Mouse (Mus musculus): ENCODE results near the gene Casq1. TPM values are rescaled to one million over a fixed set of nuclear protein-coding genes. Genes with fewer than 3 reads are reported as not detected.

The Casq1 gene
- polyA plus RNA-seq, 1 experiment from 2014 or later: 1.6 TPM

- H3K27ac ChIP-seq: no peak overlapping the region
- no peak for DNase-seq (ENCODE audit: low spot score)
- no peaks in the 10 kb centered on the region for H3K4me1 ChIP-seq
- peaks cover 96% of the 10 kb centered on the region for H3K36me3 ChIP-seq
- H3K9me3 ChIP-seq (replicated peaks): no peaks in the 10 kb centered on the region
- whole genome bisulfite sequencing: 91% methylated on average over 2 of the region's 2 CpGs
- no peaks in the 10 kb centered on the region for H3K27me3 ChIP-seq (ENCODE audit: low read depth, poor library complexity, severe bottlenecking)
- no peak overlapping the region for H3K4me3 ChIP-seq
These were observed 28.1 kb downstream of the Casq1 start for GRCm38 (mm10) chr1:172191578-172191977.

- Histone ChIP-seq H3K27ac (no peak overlapping the region), H3K9me3 (replicated peaks) (no peaks in the 10 kb centered on the region), H3K36me3 (peaks cover 93% of the 10 kb centered on the region), H3K4me1 (no peaks in the 10 kb centered on the region), H3K4me3 (no peak overlapping the region), H3K27me3 (ENCODE audit: low read depth, poor library complexity, severe bottlenecking) (no peaks in the 10 kb centered on the region)
- WGBS: 81% methylated on average over 4 of the region's 4 CpGs
- DNase-seq (ENCODE audit: low spot score): no peak
These were observed 30.8 kb downstream of the Casq1 start for GRCm38 (mm10) chr1:172188891-172189290.

DNA sequence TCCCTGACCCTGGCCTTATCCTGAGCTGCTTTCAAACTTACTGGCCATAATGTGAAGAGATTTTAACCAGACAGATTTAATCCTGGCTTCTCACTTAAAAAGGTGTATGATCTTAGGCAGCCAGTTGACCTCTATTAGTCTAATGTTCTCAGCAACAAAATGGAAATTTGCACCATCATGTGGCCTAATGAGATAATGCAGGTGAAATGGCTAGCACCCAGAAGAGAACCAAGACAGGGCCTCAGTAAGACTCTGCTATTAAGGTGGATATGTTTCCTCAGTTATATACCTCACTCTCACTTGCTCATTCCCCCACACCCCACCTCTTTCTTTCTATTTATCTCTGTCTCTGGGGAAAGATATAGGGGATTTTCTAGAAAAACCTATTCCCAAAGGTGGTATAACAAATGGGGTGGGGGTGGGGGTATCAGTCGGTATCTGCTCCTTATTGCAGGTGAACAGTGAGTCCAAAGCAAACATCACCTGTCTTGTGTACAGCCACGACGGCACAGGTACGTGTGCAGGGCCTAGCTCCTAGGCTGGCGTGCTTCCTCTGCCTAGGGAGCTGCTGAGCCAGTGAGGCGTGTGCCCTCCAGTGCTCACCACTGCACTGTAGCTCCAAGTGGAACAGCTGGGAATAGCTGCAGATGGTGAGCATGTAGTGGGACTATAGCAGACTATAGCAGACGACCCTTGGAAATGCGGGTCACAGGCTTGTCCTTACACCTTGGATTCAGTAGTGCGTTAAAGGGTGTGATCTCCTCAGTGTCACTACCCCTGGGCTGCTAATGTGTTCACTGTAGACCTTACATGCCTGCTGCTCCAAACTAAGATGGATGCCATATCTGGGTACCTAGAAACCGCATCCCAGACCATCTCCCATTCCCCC lies 33.0 kb downstream of the Casq1 start:
- Histone ChIP-seq H3K27ac (no peak overlapping the region), H3K36me3 (peaks cover 97% of the 10 kb centered on the region), H3K4me1 (no peaks in the 10 kb centered on the region), H3K9me3 (replicated peaks) (no peaks in the 10 kb centered on the region), H3K4me3 (no peak overlapping the region), H3K27me3 (ENCODE audit: low read depth, poor library complexity, severe bottlenecking) (no peaks in the 10 kb centered on the region)
- 95% methylated on average over 10 of the region's 10 CpGs for WGBS
- DNase-seq (ENCODE audit: low spot score): no peak

- Histone ChIP-seq H3K9me3 (replicated peaks) (no peaks in the 10 kb centered on the region), H3K36me3 (peaks cover 97% of the 10 kb centered on the region), H3K4me3 (no peak overlapping the region), H3K4me1 (no peaks in the 10 kb centered on the region), H3K27me3 (ENCODE audit: low read depth, poor library complexity, severe bottlenecking) (no peaks in the 10 kb centered on the region), H3K27ac (no peak overlapping the region)
- DNase-seq (ENCODE audit: low spot score): no peak
These were observed 35.8 kb downstream of the Casq1 start for GRCm38 (mm10) chr1:172183915-172184314.

GRCm38 (mm10) chr1:172183056-172183455 lies 36.6 kb downstream of the Casq1 start:
- Histone ChIP-seq H3K27ac (no peak overlapping the region), H3K27me3 (ENCODE audit: low read depth, poor library complexity, severe bottlenecking) (no peaks in the 10 kb centered on the region), H3K4me1 (no peaks in the 10 kb centered on the region), H3K9me3 (replicated peaks) (no peaks in the 10 kb centered on the region), H3K4me3 (no peak overlapping the region), H3K36me3 (peaks cover 97% of the 10 kb centered on the region)
- no peak for DNase-seq (ENCODE audit: low spot score)
- WGBS: 95% methylated on average over 6 of the region's 6 CpGs

- Histone ChIP-seq H3K9me3 (replicated peaks) (no peaks in the 10 kb centered on the region), H3K4me3 (no peak overlapping the region), H3K4me1 (no peaks in the 10 kb centered on the region), H3K27me3 (ENCODE audit: low read depth, poor library complexity, severe bottlenecking) (no peaks in the 10 kb centered on the region), H3K36me3 (peaks cover 94% of the 10 kb centered on the region), H3K27ac (no peak overlapping the region)
- 93% methylated on average over 3 of the region's 3 CpGs for WGBS
- no peak for DNase-seq (ENCODE audit: low spot score)
These were observed 37.9 kb downstream of the Casq1 start for GRCm38 (mm10) chr1:172181777-172182176.

- H3K36me3 ChIP-seq: peaks cover 94% of the 10 kb centered on the region
- no peak for DNase-seq (ENCODE audit: low spot score)
- WGBS: 78% methylated on average over 4 of the region's 4 CpGs
These were observed 38.8 kb downstream of the Casq1 start for GRCm38 (mm10) chr1:172180881-172181280.

DNA sequence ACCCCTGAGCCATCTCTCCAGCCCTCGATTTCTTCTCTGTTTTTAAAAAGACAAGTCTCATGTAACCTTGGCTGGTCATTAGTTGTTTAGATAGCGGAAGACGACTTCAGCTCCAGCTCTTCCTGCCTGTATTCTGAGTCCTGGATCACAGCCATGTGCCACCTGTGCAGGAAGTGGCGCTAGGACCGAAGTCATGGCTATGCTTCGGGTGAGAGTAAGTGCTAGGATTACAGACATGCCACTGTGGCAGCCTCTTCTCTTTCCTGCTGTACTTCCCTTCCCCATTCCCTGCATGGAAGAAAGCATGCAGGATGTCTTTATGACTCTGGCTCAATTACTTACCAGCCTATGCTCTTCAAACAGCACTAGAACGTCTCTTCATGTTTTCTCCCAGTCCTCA lies 40.6 kb downstream of the Casq1 start:
- Histone ChIP-seq H3K4me3 (no peak overlapping the region), H3K27me3 (ENCODE audit: low read depth, poor library complexity, severe bottlenecking) (no peaks in the 10 kb centered on the region), H3K4me1 (no peaks in the 10 kb centered on the region), H3K36me3 (peaks cover 96% of the 10 kb centered on the region), H3K9me3 (replicated peaks) (no peaks in the 10 kb centered on the region), H3K27ac (no peak overlapping the region)
- 88% methylated on average over 7 of the region's 7 CpGs for WGBS
- no peak for DNase-seq (ENCODE audit: low spot score)

More at GRCm38 (mm10) chr1:172180881-172181280, 38.8 kb downstream of the Casq1 start:
- Histone ChIP-seq H3K27me3 (ENCODE audit: low read depth, poor library complexity, severe bottlenecking) (no peaks in the 10 kb centered on the region), H3K27ac (no peak overlapping the region), H3K4me1 (no peaks in the 10 kb centered on the region), H3K9me3 (replicated peaks) (no peaks in the 10 kb centered on the region), H3K4me3 (no peak overlapping the region)

DNA sequence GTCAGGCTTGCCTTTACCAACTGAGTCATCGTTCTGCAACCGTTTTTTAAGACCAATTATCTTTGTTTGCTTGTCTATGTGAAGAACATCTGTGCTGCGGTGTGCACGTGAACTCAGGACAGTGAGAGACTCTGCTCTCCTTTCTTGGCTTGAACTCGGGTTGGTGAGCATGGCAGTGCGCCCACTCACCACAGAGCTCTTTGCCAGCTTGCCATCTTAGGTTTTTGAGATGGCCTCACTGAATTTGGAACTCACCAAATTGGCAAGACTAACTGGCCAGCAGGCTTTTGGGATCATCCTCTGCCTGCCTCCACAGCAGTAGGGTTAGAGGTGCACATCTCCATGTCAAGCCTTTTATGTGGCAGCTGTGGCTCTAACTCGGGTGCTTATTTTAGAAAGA lies 41.9 kb downstream of the Casq1 start:
- Histone ChIP-seq H3K27me3 (ENCODE audit: low read depth, poor library complexity, severe bottlenecking) (no peaks in the 10 kb centered on the region), H3K4me1 (no peaks in the 10 kb centered on the region), H3K9me3 (replicated peaks) (no peaks in the 10 kb centered on the region), H3K4me3 (no peak overlapping the region), H3K27ac (no peak overlapping the region), H3K36me3 (peaks cover 98% of the 10 kb centered on the region)
- WGBS: 92% methylated on average over 7 of the region's 7 CpGs
- DNase-seq (ENCODE audit: low spot score): no peak

GRCm38 (mm10) chr1:172173181-172173580 lies 46.5 kb downstream of the Casq1 start:
- no peaks in the 10 kb centered on the region for H3K9me3 ChIP-seq (replicated peaks)
- DNase-seq (ENCODE audit: low spot score): no peak
- H3K36me3 ChIP-seq: peaks cover 97% of the 10 kb centered on the region
- no peaks in the 10 kb centered on the region for H3K4me1 ChIP-seq
- no peak overlapping the region for H3K4me3 ChIP-seq
- H3K27me3 ChIP-seq (ENCODE audit: low read depth, poor library complexity, severe bottlenecking): no peaks in the 10 kb centered on the region
- H3K27ac ChIP-seq: no peak overlapping the region
- WGBS: 90% methylated on average over 5 of the region's 5 CpGs

- no peaks in the 10 kb centered on the region for H3K9me3 ChIP-seq (replicated peaks)
- WGBS: 96% methylated on average over 21 of the region's 21 CpGs
- no peaks in the 10 kb centered on the region for H3K4me1 ChIP-seq
- peaks cover 97% of the 10 kb centered on the region for H3K36me3 ChIP-seq
- H3K27ac ChIP-seq: no peak overlapping the region
- H3K27me3 ChIP-seq (ENCODE audit: low read depth, poor library complexity, severe bottlenecking): no peaks in the 10 kb centered on the region
- no peak for DNase-seq (ENCODE audit: low spot score)
- H3K4me3 ChIP-seq: no peak overlapping the region
These were observed 47.3 kb downstream of the Casq1 start for GRCm38 (mm10) chr1:172172381-172172780.

DNA sequence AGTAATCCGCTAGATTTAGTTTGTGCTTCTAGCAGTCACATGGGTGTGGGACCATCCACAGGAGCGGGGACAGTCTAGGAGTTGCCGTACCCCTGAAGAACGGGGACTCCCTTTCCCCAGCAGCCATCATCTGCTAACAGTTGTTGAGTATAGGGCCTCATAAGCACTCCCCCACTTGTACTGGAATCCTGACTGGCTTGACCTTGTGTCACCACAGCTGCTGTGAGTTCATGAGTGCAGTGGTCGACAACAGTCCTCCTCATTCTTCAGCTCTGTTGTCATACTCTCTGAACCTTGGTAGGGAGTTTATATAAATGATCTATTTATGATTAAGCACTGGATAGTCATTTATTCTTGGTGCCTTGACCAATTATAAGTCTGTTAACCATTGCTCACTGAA lies 49.9 kb downstream of the Casq1 start:
- Histone ChIP-seq H3K27me3 (ENCODE audit: low read depth, poor library complexity, severe bottlenecking) (no peaks in the 10 kb centered on the region), H3K36me3 (peaks cover 99% of the 10 kb centered on the region), H3K4me3 (no peak overlapping the region), H3K27ac (no peak overlapping the region), H3K4me1 (no peaks in the 10 kb centered on the region), H3K9me3 (replicated peaks) (no peaks in the 10 kb centered on the region)
- 95% methylated on average over 5 of the region's 5 CpGs for WGBS
- DNase-seq (ENCODE audit: low spot score): no peak

- H3K4me1 ChIP-seq: no peaks in the 10 kb centered on the region
- no peak for DNase-seq (ENCODE audit: low spot score)
- H3K4me3 ChIP-seq: no peak overlapping the region
- peaks cover 92% of the 10 kb centered on the region for H3K36me3 ChIP-seq
- no peak overlapping the region for H3K27ac ChIP-seq
- no peaks in the 10 kb centered on the region for H3K9me3 ChIP-seq (replicated peaks)
- H3K27me3 ChIP-seq (ENCODE audit: low read depth, poor library complexity, severe bottlenecking): no peaks in the 10 kb centered on the region
- 93% methylated on average over 5 of the region's 5 CpGs for WGBS
These were observed 51.8 kb downstream of the Casq1 start for GRCm38 (mm10) chr1:172167911-172168310.

DNA sequence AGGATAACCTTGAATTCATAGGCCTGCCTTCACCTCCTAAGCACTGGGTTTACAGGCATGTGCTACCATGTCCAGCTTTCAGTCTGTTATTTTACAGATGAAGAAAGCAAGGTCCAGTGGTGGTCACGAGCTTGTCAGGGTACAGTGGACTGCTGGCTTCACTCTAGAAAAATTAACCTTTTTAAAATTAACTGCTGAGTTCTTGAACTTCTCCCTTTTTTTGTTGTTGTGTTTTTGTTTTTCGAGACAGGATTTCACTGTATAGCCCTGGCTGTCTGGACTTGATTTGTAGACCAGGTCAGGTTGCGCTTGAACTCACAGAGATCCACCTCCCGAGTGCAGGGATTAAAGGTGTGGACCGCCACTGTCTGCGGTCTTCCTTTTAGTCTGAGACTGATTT lies 56.7 kb downstream of the Casq1 start:
- 88% methylated on average over 6 of the region's 6 CpGs for WGBS
- H3K36me3 ChIP-seq: peaks cover 55% of the 10 kb centered on the region
- DNase-seq (ENCODE audit: low spot score): no peak

More for the DNA sequence above, 56.7 kb downstream of the Casq1 start:
- no peaks in the 10 kb centered on the region for H3K27me3 ChIP-seq (ENCODE audit: low read depth, poor library complexity, severe bottlenecking)
- no peaks in the 10 kb centered on the region for H3K4me1 ChIP-seq
- H3K27ac ChIP-seq: no peak overlapping the region
- no peaks in the 10 kb centered on the region for H3K9me3 ChIP-seq (replicated peaks)
- no peak overlapping the region for H3K4me3 ChIP-seq
